Mouse (Mus musculus) spleen, adult 18-20 months (tissue): ENCODE measurements at regions not wholly inside any gene's neighbourhood (a gene's known extent, or its start where the extent isn't known, plus 50 kb on each side); places are given as distances from the start of the nearest gene placed in this dataset.

ENCODE experiments used
- DNase-seq, 2 experiments: peaks; one replicate each; pipeline ENCODE4 v3.0.0; 2022; ENCODE audit warnings: mixed read lengths in 2 of 2

DNA sequence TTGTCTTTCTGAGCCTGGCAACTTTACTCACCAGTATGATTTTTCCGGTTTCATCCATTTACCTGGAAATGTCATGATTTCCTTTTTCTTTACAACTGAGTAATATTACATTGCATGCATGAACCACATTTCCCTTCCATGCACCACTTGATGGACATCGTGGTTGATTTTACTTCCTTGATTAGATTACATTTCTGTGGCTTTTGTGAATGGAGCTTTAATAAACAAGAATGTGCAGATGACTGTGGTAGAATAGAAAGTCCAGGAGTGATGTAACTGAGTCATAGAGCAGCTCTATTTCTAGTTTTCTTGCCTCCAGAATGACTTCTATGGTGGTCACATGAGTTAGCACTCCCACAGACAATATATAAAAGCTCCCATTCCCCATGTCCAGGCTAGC is 75.2 kb downstream of the Chst2 start:
- no peak for DNase-seq

DNA sequence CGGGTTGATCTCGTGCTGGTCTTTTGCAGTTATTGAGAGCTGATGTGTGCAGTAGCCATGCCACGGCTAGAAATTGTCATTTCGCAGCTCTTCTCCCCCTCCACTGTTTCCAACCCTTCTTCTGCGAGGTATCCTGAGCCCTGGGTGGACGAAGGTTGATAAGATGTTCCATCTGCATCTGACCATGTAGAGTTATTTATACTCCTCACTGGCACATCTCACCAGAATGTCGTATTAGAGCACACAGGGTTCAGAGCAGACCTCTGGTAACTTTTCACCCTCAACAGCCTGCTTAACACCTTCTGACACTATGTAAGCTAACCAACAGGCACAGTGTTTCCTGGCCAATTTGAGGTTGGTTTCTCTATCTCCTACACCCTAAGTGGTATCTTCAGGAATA is 76.4 kb downstream of the Chst2 start:
- no peak for DNase-seq

DNA sequence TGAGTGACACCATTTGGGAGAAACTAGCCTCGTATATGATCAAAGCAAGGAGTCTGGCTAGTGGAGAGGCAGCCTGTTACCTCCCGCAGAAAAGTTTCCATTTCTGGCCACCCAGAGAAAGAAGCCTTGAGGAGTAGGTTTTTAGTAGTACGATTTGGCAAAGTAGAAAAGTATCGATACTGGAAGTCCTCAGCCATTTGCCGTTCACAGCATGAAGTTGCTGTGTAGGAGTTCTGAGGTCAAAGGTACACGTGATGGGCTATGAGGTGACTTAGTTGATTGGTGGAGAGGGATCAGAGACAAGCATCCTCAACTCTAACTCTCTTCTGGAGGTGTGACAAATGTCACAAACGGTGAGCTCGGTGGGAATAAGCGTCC is 77.5 kb downstream of the Chst2 start:
- no peak for DNase-seq

DNA sequence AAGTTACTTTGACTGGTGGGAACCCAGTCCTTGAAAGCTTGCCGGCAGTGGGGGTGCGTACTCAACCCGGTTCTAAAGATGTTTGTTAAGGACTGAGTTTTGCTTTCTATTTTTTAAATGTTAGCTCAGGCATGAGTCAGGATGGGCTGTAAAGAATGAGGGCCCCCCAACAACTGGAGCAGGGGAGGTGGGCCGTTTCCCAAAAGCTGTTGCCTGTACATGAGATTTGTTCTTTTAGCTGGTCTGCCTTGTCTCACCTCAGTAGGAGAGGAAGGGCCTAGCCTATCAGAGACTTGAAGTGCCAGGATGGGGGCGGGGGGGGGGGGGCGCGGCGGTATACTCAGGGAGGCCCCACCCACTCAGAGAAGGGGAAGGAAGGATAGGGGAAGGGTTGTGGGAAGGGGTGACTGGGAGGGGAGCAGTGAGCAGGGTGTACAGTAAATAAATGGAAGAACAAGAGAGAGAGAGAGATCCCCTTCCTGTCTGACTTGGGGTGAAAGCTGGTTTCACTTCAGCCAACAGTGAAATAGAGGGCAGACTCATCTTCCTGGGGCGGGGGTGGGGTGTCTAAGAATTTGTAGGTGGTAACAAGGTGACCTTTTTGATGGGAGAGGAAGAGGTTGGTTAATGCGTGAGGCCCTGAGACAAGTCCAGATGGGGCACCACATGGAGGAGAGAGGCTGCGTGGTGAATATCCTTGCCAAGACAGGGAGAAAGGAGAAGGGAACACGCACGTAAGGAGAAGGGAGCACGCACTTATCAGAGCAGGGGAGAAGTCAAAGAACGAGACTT is 78.1 kb downstream of the Chst2 start:
- peak in 1 of 2 experiments; percentile 2 for DNase-seq

- peak in 1 of 2 experiments; percentile 2 for DNase-seq
Observed at GRCm38 (mm10) chr9:95327771-95328170, 78.8 kb downstream of the Chst2 start.

DNA sequence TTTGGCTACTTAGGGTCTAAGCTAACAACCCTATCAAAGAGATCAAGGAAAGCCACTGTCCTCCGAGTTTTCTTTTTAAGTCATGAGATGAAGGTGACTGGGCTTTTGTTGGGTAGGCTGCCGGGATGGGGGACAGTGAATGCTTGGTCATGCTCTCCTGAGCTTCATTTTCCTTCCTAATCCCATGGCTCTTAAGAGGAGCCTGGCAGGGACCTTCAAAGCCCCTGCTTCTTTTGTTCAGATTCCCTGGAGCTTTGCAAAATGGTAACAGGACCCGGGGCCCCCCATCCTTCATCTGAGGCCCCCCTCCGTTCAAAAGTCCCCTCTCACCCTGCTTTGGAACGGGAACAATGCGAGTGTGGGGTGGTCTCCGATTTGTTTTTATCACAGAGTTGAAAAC is 82.9 kb downstream of the Chst2 start:
- no peak for DNase-seq

- DNase-seq, result no peak
Observed at GRCm38 (mm10) chr9:95322893-95323292, 83.6 kb downstream of the Chst2 start.

GRCm38 (mm10) chr9:95322031-95322430 is 84.5 kb downstream of the Chst2 start:
- no peak for DNase-seq

DNA sequence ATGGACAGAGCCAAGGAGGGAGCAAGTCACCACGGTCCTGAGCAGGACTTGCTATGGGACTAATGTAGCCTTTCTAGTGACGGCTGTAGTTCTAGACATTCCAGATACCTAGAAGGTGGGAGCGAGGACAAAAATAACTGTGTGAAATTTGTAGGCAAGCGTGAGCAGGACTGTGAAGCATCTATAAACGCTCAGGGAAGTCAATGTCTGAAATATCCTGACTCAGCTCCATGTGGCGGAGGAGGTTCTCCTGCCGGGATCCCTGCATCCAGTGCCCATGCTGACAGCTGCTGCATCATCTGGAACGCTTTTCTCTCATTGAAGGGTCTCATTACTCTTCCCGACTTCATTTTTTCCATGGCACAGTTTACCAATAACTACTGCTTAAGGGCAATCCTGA is 87.6 kb downstream of the Chst2 start:
- DNase-seq, result no peak

DNA sequence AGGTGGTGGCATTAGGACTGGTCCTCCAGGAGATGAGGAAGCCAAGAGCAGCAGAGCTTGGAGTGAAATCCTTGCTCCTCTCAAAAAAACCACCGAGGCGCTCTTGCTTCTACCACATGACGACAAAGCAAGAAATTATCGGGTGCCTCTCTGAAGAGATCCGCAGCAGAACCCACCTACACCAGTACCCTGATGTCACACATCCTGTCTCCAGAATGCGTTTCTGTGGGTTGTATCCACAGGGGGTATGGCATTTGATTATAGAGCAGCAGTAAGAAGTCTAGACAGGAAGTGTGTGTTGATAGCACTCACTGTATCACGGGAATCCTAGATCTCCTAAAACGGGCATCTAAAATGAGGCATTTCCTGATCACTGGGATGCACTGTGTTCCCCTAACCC is 89.8 kb downstream of the Chst2 start:
- DNase-seq, result no peak

GRCm38 (mm10) chr9:95315080-95315479 is 91.4 kb downstream of the Chst2 start:
- no peak for DNase-seq

- no peak for DNase-seq
Observed at GRCm38 (mm10) chr9:95311671-95312070, 94.9 kb downstream of the Chst2 start.

DNA sequence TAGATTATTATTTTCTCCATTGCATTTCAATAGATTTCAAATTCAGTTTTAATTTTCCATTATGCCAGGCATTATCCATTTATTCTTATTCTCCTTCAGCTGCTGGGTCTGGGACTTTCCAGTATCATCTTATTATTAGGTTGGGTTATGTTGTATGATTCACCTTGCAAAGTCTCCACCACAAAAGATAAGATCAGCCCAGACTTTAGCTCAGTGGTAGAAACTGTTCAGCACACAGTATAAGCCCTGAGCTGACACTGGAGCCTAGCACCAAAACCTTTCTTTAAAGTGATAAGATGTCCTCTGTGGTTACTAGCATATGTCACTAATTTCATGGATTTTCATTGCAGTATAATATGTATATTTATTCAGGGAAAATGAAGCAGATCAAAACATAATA is 117.5 kb downstream of the Chst2 start:
- DNase-seq, result no peak

DNA sequence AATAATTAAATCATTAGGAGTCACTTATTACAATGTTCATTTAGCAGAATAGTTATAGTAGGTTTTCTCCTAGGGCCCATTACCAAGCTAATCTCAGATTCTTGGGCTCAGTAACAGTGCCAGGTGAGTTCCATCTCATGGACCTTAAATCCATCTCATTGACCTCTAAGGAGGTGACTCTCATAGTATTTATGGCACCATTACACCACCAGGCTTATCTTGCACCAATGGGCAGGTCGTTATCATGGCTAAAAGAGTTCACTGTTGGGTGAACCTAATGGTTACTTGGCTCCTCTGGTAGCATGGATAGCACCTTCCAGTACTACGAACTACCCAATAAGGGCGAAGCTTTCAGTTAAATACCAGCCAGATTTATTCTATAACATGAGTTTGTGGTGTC is 123.5 kb downstream of the Chst2 start:
- DNase-seq, result no peak

DNA sequence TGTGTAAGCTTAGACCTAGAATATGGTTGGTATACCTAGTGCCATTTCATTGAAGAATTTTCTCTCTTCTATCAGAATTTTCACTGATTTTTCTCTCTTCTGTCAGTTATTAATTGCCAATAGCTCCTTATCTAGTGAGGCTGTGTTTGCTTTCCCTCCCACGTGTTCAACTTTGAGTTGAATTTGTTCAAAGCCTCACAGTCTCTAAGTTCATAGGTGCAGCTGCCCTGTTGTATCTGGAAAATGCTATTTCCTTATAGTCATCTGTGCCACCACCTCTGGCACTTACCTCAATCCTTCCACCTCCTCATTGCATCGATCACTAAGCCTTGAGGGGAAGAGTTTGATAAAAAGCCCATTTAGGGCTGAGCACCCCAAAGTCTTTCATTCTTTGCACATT is 124.0 kb downstream of the Chst2 start:
- no peak for DNase-seq
